Mouse (Mus musculus): Measurements from ENCODE around the gene Zfp747. TPM values are rescaled to one million over a fixed set of nuclear protein-coding genes. Genes with fewer than 3 reads are reported as not detected.

Zfp747 gene
- polyA plus RNA-seq, 1 experiment from 2014 or later: 9.1 TPM

Other genes with a start within 250 kb of the Zfp747 start
- gene Spn, start 238.2 kb downstream of the Zfp747 start, polyA plus RNA-seq (2016; fragmentation: Nextera tagmentation; extraction: Ambion mirVana): 0.23 TPM in 1 of 2 replicates, not detected in the other
- gene Cd2bp2, start 180.0 kb downstream of the Zfp747 start, polyA plus RNA-seq (2016; fragmentation: Nextera tagmentation; extraction: Ambion mirVana): 104 and 108 TPM in 2 replicates
- gene Tbc1d10b, start 167.6 kb downstream of the Zfp747 start, polyA plus RNA-seq (2016; fragmentation: Nextera tagmentation; extraction: Ambion mirVana): 30.8 and 34.3 TPM in 2 replicates
- 9.2 and 10.1 TPM in 2 replicates for gene Mylpf, start 167.2 kb downstream of the Zfp747 start, polyA plus RNA-seq (2016; fragmentation: Nextera tagmentation; extraction: Ambion mirVana)
- gene Zfp553, start 143.0 kb downstream of the Zfp747 start, polyA plus RNA-seq (2016; fragmentation: Nextera tagmentation; extraction: Ambion mirVana): 77.6 and 80.2 TPM in 2 replicates
- gene Sept1, start 142.9 kb downstream of the Zfp747 start, polyA plus RNA-seq (2016; fragmentation: Nextera tagmentation; extraction: Ambion mirVana): 42.6 and 43.4 TPM in 2 replicates
- gene Zfp771, start 131.8 kb downstream of the Zfp747 start, polyA plus RNA-seq (2016; fragmentation: Nextera tagmentation; extraction: Ambion mirVana): 53.3 and 60.3 TPM in 2 replicates
- gene Dctpp1, start 115.3 kb downstream of the Zfp747 start, polyA plus RNA-seq (2016; fragmentation: Nextera tagmentation; extraction: Ambion mirVana): 208 and 224 TPM in 2 replicates
- gene Sephs2, start 102.0 kb downstream of the Zfp747 start, polyA plus RNA-seq (2016; fragmentation: Nextera tagmentation; extraction: Ambion mirVana): 73.7 and 81.6 TPM in 2 replicates
- 0.26 and 0.47 TPM in 2 replicates for gene Itgal, start 79.8 kb downstream of the Zfp747 start, polyA plus RNA-seq (2016; fragmentation: Nextera tagmentation; extraction: Ambion mirVana)
- 16.3 and 18.4 TPM in 2 replicates for gene Zfp768, start 30.5 kb downstream of the Zfp747 start, polyA plus RNA-seq (2016; fragmentation: Nextera tagmentation; extraction: Ambion mirVana)
- 5.2 and 5.6 TPM in 2 replicates for gene 9130019O22Rik, start 11.1 kb upstream of the Zfp747 start, polyA plus RNA-seq (2016; fragmentation: Nextera tagmentation; extraction: Ambion mirVana)
- 5.2 and 5.5 TPM in 2 replicates for gene E430018J23Rik, start 17.6 kb upstream of the Zfp747 start, polyA plus RNA-seq (2016; fragmentation: Nextera tagmentation; extraction: Ambion mirVana)
- 5.3 and 6.4 TPM in 2 replicates for gene Zfp764, start 30.8 kb upstream of the Zfp747 start, polyA plus RNA-seq (2016; fragmentation: Nextera tagmentation; extraction: Ambion mirVana)
- 32.3 and 36.4 TPM in 2 replicates for gene Zfp688, start 46.0 kb upstream of the Zfp747 start, polyA plus RNA-seq (2016; fragmentation: Nextera tagmentation; extraction: Ambion mirVana)
- gene Zfp689, start 73.1 kb upstream of the Zfp747 start, polyA plus RNA-seq (2016; fragmentation: Nextera tagmentation; extraction: Ambion mirVana): 16.0 and 18.8 TPM in 2 replicates
- gene Prr14, start 83.6 kb upstream of the Zfp747 start, polyA plus RNA-seq (2016; fragmentation: Nextera tagmentation; extraction: Ambion mirVana): 63.0 and 64.7 TPM in 2 replicates
- gene Fbrs, start 103.1 kb upstream of the Zfp747 start, polyA plus RNA-seq (2016; fragmentation: Nextera tagmentation; extraction: Ambion mirVana): 10.4 and 12.3 TPM in 2 replicates
- gene Srcap, start 135.9 kb upstream of the Zfp747 start, polyA plus RNA-seq (2016; fragmentation: Nextera tagmentation; extraction: Ambion mirVana): 87.4 and 92.1 TPM in 2 replicates
- gene Gm42715, start 143.5 kb upstream of the Zfp747 start, polyA plus RNA-seq (2016; fragmentation: Nextera tagmentation; extraction: Ambion mirVana): 16.4 and 16.8 TPM in 2 replicates
- 4.2 and 4.7 TPM in 2 replicates for gene Tmem265, start 185.3 kb upstream of the Zfp747 start, polyA plus RNA-seq (2016; fragmentation: Nextera tagmentation; extraction: Ambion mirVana)
- gene Phkg2, start 197.3 kb upstream of the Zfp747 start, polyA plus RNA-seq (2016; fragmentation: Nextera tagmentation; extraction: Ambion mirVana): 56.6 and 60.7 TPM in 2 replicates
- gene Ccdc189, start 212.5 kb upstream of the Zfp747 start, polyA plus RNA-seq (2016; fragmentation: Nextera tagmentation; extraction: Ambion mirVana): 12.7 and 16.3 TPM in 2 replicates
- gene Rnf40, start 212.7 kb upstream of the Zfp747 start, polyA plus RNA-seq (2016; fragmentation: Nextera tagmentation; extraction: Ambion mirVana): 67.7 and 74.1 TPM in 2 replicates
- gene Zfp629, start 239.7 kb upstream of the Zfp747 start, polyA plus RNA-seq (2016; fragmentation: Nextera tagmentation; extraction: Ambion mirVana): 31.7 and 34.6 TPM in 2 replicates